In genomic region chr11:61199620-61200362, GRCm38 (mm10) we compare ENCODE assay signal across 28 mouse cellular contexts. TPM values are rescaled to one million over a fixed set of nuclear protein-coding genes. Genes with fewer than 3 reads are reported as not detected.
A peak's percentile ranks its signal among the peaks of the same experiment; 100 is the strongest.
DNase-seq lines count a peak whose midpoint lies in the region; ATAC-seq and TF ChIP-seq lines count a peak whose summit lies in the region.
"Had no signal": no experiment of that assay in that cellular context is flagged by ENCODE, and none has a peak within 500 bp of the region (broad histone marks: within the 10 kb centered on the region; RNA-seq: fewer than 3 reads in every experiment).

No protein-coding gene starts in this region.

- no peak for TF ChIP-seq EP300 in lung, postnatal 0 days (IDR thresholded peaks at IDR 0.05)
- no peak for TF ChIP-seq EP300 in stomach, postnatal 0 days (optimal IDR thresholded peaks at IDR 0.05)

- no peaks in the 10 kb centered on the region for H3K9me3 ChIP-seq in embryonic facial prominence, embryonic 14.5 days (ENCODE audit: control insufficient read depth, low read length)
- no peaks in the 10 kb centered on the region for H3K9me3 ChIP-seq in embryonic facial prominence, embryonic 10.5 days
- no peaks in the 10 kb centered on the region for H3K9me3 ChIP-seq in lung, postnatal 0 days (ENCODE audit: low read length)
- H3K9me3 ChIP-seq in intestine, embryonic 15.5 days: no peaks in the 10 kb centered on the region
- H3K9me3 ChIP-seq in stomach, postnatal 0 days (ENCODE audit: control insufficient read depth, low read length): no peaks in the 10 kb centered on the region
- H3K9me3 ChIP-seq: forebrain, embryonic 13.5 days; liver, embryonic 13.5 days; lung, embryonic 15.5 days; megakaryocyte, embryonic 14.5 days; midbrain, embryonic 13.5 days had no signal

- TF ChIP-seq CTCF in lung, postnatal 0 days (IDR thresholded peaks at IDR 0.05): no peak
- TF ChIP-seq CTCF in stomach, postnatal 0 days (IDR thresholded peaks at IDR 0.05; ENCODE audit: low read depth): no peak
- no peak for TF ChIP-seq CTCF in gastrocnemius, adult 2 months (IDR thresholded peaks at IDR 0.05)

- peak; percentile 75; the same call in 1 of the 2 replicates for ATAC-seq in embryonic facial prominence, embryonic 14.5 days (ENCODE audit: low read depth)
- ATAC-seq in lung, postnatal 0 days: peak; percentile 42
- peak; percentile 97 for ATAC-seq in intestine, embryonic 15.5 days
- peak; percentile 33 for ATAC-seq in stomach, postnatal 0 days (ENCODE audit: low FRiP score, low TSS enrichment)
- no peak for ATAC-seq in erythroid progenitor cell, adult 5-6 weeks (replicated peaks; ENCODE audit: low FRiP score, poor library complexity, severe bottlenecking)
- ATAC-seq: forebrain, embryonic 13.5 days; hindbrain, embryonic 16.5 days; midbrain, embryonic 13.5 days; Patski had no signal

- H3K4me2 ChIP-seq in embryonic facial prominence, embryonic 14.5 days (ENCODE audit: low read depth, low read length): no peak overlapping the region
- H3K4me2 ChIP-seq in lung, postnatal 0 days (replicated peaks; ENCODE audit: low read depth, low read length): no peak overlapping the region
- H3K4me2 ChIP-seq in intestine, embryonic 15.5 days (replicated peaks): no peak overlapping the region
- H3K4me2 ChIP-seq in stomach, postnatal 0 days (replicated peaks; ENCODE audit: low read depth): no peak overlapping the region
- H3K4me2 ChIP-seq: forebrain, embryonic 13.5 days; heart, embryonic 11.5 days; liver, embryonic 13.5 days; lung, embryonic 15.5 days; midbrain, embryonic 13.5 days had no signal

- H3K27me3 ChIP-seq in embryonic facial prominence, embryonic 14.5 days (replicated peaks; ENCODE audit: control insufficient read depth, insufficient read depth, low read length): no peaks in the 10 kb centered on the region
- no peaks in the 10 kb centered on the region for H3K27me3 ChIP-seq in embryonic facial prominence, embryonic 10.5 days (replicated peaks; ENCODE audit: low read depth, poor library complexity, severe bottlenecking)
- no peaks in the 10 kb centered on the region for H3K27me3 ChIP-seq in lung, postnatal 0 days (replicated peaks; ENCODE audit: insufficient read depth, low read length)
- H3K27me3 ChIP-seq in intestine, embryonic 15.5 days (replicated peaks): no peaks in the 10 kb centered on the region
- H3K27me3 ChIP-seq in stomach, postnatal 0 days (ENCODE audit: control insufficient read depth, insufficient read depth, low read length): no peaks in the 10 kb centered on the region
- H3K27me3 ChIP-seq: forebrain, embryonic 13.5 days; lung, embryonic 15.5 days; midbrain, embryonic 13.5 days; Patski had no signal

- H3K4me1 ChIP-seq in embryonic facial prominence, embryonic 14.5 days (ENCODE audit: control insufficient read depth, insufficient read depth, low read length): 0 out of 2 replicates have a peak, but pooled peaks cover 4% of the 10 kb centered on the region
- H3K4me1 ChIP-seq in embryonic facial prominence, embryonic 10.5 days: no peaks in the 10 kb centered on the region
- H3K4me1 ChIP-seq in lung, postnatal 0 days (ENCODE audit: insufficient read depth, low read depth, low read length): no peaks in the 10 kb centered on the region; the same call in 1 of the 2 replicates
- no peaks in the 10 kb centered on the region for H3K4me1 ChIP-seq in intestine, embryonic 15.5 days (replicated peaks)
- peaks cover 4% of the 10 kb centered on the region; the same call in 1 of the 2 replicates for H3K4me1 ChIP-seq in stomach, postnatal 0 days (replicated peaks; ENCODE audit: control insufficient read depth, insufficient read depth)
- H3K4me1 ChIP-seq: liver, embryonic 13.5 days; midbrain, embryonic 13.5 days had no signal

- H3K4me3 ChIP-seq in embryonic facial prominence, embryonic 14.5 days (ENCODE audit: low read depth, low read length): no peak overlapping the region
- H3K4me3 ChIP-seq in embryonic facial prominence, embryonic 10.5 days: no peak overlapping the region
- H3K4me3 ChIP-seq in lung, postnatal 0 days (ENCODE audit: low read depth, low read length): no peak overlapping the region
- H3K4me3 ChIP-seq in intestine, embryonic 15.5 days (replicated peaks): no peak overlapping the region
- H3K4me3 ChIP-seq in stomach, postnatal 0 days (ENCODE audit: low read depth, low read length): no peak overlapping the region
- no peak overlapping the region for H3K4me3 ChIP-seq in gastrocnemius, adult 2 months
- H3K4me3 ChIP-seq: forebrain, embryonic 13.5 days; liver, embryonic 13.5 days; lung, embryonic 15.5 days; megakaryocyte, embryonic 14.5 days; midbrain, embryonic 13.5 days had no signal

- no peak overlapping the region for H3K27ac ChIP-seq in embryonic facial prominence, embryonic 14.5 days (replicated peaks; ENCODE audit: low read depth, low read length)
- H3K27ac ChIP-seq in embryonic facial prominence, embryonic 10.5 days (replicated peaks): no peak overlapping the region
- H3K27ac ChIP-seq in lung, postnatal 0 days (ENCODE audit: low read length): no peak overlapping the region
- H3K27ac ChIP-seq in intestine, embryonic 15.5 days: no peak overlapping the region
- H3K27ac ChIP-seq in stomach, postnatal 0 days (replicated peaks): no peak overlapping the region
- no peak overlapping the region for H3K27ac ChIP-seq in gastrocnemius, adult 2 months
- H3K27ac ChIP-seq: forebrain, embryonic 13.5 days; liver, embryonic 13.5 days; lung, embryonic 15.5 days; midbrain, embryonic 13.5 days had no signal

- H3K9ac ChIP-seq in embryonic facial prominence, embryonic 14.5 days (ENCODE audit: low read depth, low read length): no peak overlapping the region
- H3K9ac ChIP-seq in lung, postnatal 0 days (replicated peaks; ENCODE audit: low read depth): no peak overlapping the region
- no peak overlapping the region for H3K9ac ChIP-seq in intestine, embryonic 15.5 days
- H3K9ac ChIP-seq in stomach, postnatal 0 days (ENCODE audit: low read length): no peak overlapping the region
- H3K9ac ChIP-seq: forebrain, embryonic 13.5 days; liver, embryonic 13.5 days; lung, embryonic 15.5 days; midbrain, embryonic 13.5 days had no signal

- intact Hi-C loops in gastrocnemius, adult 2 months (cut with DNase I): no loop called here

- 46% methylated on average over 4 of the region's 4 CpGs for WGBS in embryonic facial prominence, embryonic 14.5 days
- 80% methylated on average over 4 of the region's 4 CpGs for WGBS in embryonic facial prominence, embryonic 10.5 days
- 59% methylated on average over 4 of the region's 4 CpGs for WGBS in lung, postnatal 0 days
- 59% methylated on average over 4 of the region's 4 CpGs for WGBS in intestine, embryonic 15.5 days
- 49% methylated on average over 4 of the region's 4 CpGs for WGBS in stomach, postnatal 0 days

- DNase-seq in embryonic facial prominence, embryonic 14.5 days (ENCODE audit: low spot score): peak; percentile 76
- DNase-seq in embryonic facial prominence, embryonic 10.5 days (ENCODE audit: low spot score): no peak
- DNase-seq in lung, postnatal 0 days (ENCODE audit: low spot score): peak; percentile 49
- no peak for DNase-seq in lung, postnatal 14 days
- peak; percentile 56 for DNase-seq in stomach, postnatal 0 days (ENCODE audit: low spot score)
- no peak for DNase-seq in gastrocnemius, adult 2 months
- DNase-seq: cerebellum, adult 11 months; cerebellum, postnatal 10 days; kidney, adult 2 months; kidney, postnatal 25 days; liver, embryonic 13.5 days; right cerebral cortex, postnatal 14 days; spleen, adult 18-20 months; thymus, postnatal 25 days had no signal

- H3K36me3 ChIP-seq in embryonic facial prominence, embryonic 14.5 days (ENCODE audit: control insufficient read depth, insufficient read depth, low read length): no peaks in the 10 kb centered on the region
- H3K36me3 ChIP-seq in embryonic facial prominence, embryonic 10.5 days (replicated peaks): no peaks in the 10 kb centered on the region
- H3K36me3 ChIP-seq in lung, postnatal 0 days (ENCODE audit: insufficient read depth, low read length): no peaks in the 10 kb centered on the region
- H3K36me3 ChIP-seq in intestine, embryonic 15.5 days: no peaks in the 10 kb centered on the region
- no peaks in the 10 kb centered on the region for H3K36me3 ChIP-seq in stomach, postnatal 0 days (ENCODE audit: control insufficient read depth, insufficient read depth, low read length)
- H3K36me3 ChIP-seq: liver, embryonic 13.5 days; lung, embryonic 15.5 days; midbrain, embryonic 13.5 days had no signal

RNA-seq across cellular contexts. Expression of gene Aldh3a1, which starts 7.5 kb away (rescaled TPM):
- 1.7 and 2.5 TPM in 2 replicates for polyA plus RNA-seq in embryonic facial prominence, embryonic 14.5 days (2014; fragmentation: Nextera tagmentation; extraction: Ambion mirVana)
- polyA plus RNA-seq in embryonic facial prominence, embryonic 10.5 days (2016; fragmentation: Nextera tagmentation; extraction: Ambion mirVana): not detected in 2 replicates
- 7.3 and 7.8 TPM in 2 replicates for polyA plus RNA-seq in lung, postnatal 0 days (2015; fragmentation: Nextera tagmentation; extraction: Ambion mirVana)
- not detected in 2 replicates for polyA plus RNA-seq in intestine, embryonic 15.5 days (2015; fragmentation: Nextera tagmentation; extraction: Ambion mirVana)
- polyA plus RNA-seq in stomach, postnatal 0 days (2015; fragmentation: Nextera tagmentation; extraction: Ambion mirVana): 3.4 and 3.9 TPM in 2 replicates
- under 1 TPM in 1 of 2 experiments, not detected in 1; 0.50 TPM for total RNA-seq in gastrocnemius, adult 2 months (2021)
- total RNA-seq in erythroid progenitor cell, adult 5-6 weeks (2015; ENCODE audit: low replicate concordance): not detected in 2 replicates
- total RNA-seq in erythroid progenitor cell, adult 5-6 weeks (2017; ENCODE audit: low replicate concordance): not detected in 2 replicates
- total RNA-seq: adrenal gland, postnatal 4 days; hematopoietic stem cell, adult 5-6 weeks; monocyte, adult 5-6 weeks had no signal
- polyA plus RNA-seq: embryonic facial prominence, embryonic 11.5 days; forebrain, embryonic 13.5 days; heart, embryonic 11.5 days; midbrain, embryonic 13.5 days; neural tube, embryonic 11.5 days; Patski had no signal

RNA-seq across cellular contexts. Expression of gene Usp22, which starts 24.9 kb away (rescaled TPM):
- 149 and 174 TPM in 2 replicates for polyA plus RNA-seq in embryonic facial prominence, embryonic 14.5 days (2014; fragmentation: Nextera tagmentation; extraction: Ambion mirVana)
- polyA plus RNA-seq in embryonic facial prominence, embryonic 10.5 days (2016; fragmentation: Nextera tagmentation; extraction: Ambion mirVana): 185 and 189 TPM in 2 replicates
- 38.4 and 39.9 TPM in 2 replicates for polyA plus RNA-seq in lung, postnatal 0 days (2015; fragmentation: Nextera tagmentation; extraction: Ambion mirVana)
- 89.0 and 98.6 TPM in 2 replicates for polyA plus RNA-seq in intestine, embryonic 15.5 days (2015; fragmentation: Nextera tagmentation; extraction: Ambion mirVana)
- polyA plus RNA-seq in stomach, postnatal 0 days (2015; fragmentation: Nextera tagmentation; extraction: Ambion mirVana): 31.9 and 35.6 TPM in 2 replicates
- total RNA-seq in gastrocnemius, adult 2 months (2021): 10 to 100 TPM; 13.4 to 16.7 TPM
- 4.2 and 4.7 TPM in 2 replicates for total RNA-seq in erythroid progenitor cell, adult 5-6 weeks (2015; ENCODE audit: low replicate concordance)
- 7.7 and 17.5 TPM in 2 replicates for total RNA-seq in erythroid progenitor cell, adult 5-6 weeks (2017; ENCODE audit: low replicate concordance)

Comparison
In these comparisons a context has a peak if more than half of its experiments do, and no peak if none do; other contexts are left out.
1. DNase-seq: peak in embryonic facial prominence, embryonic 14.5 days (single experiment), lung, postnatal 0 days (single experiment) and stomach, postnatal 0 days (single experiment); none in embryonic facial prominence, embryonic 10.5 days (single experiment), lung, postnatal 14 days (single experiment) and gastrocnemius, adult 2 months (single experiment).